Mouse (Mus musculus) E14TG2a.4 (cell line): ENCODE measurements around the gene Myog.

Experiments
- H3K27me3 ChIP-seq: 2 replicates; pipeline ENCODE4 v1.6.1; 2014; ENCODE audit warnings: low read length, control low read depth; ENCODE audit not compliant: insufficient read depth
- H3K36me3 ChIP-seq: 2 replicates; pipeline ENCODE4 v1.6.1; 2014; ENCODE audit warnings: low read length, control low read depth; ENCODE audit not compliant: insufficient read depth
- H3K4me1 ChIP-seq: replicated peaks from 2 replicates; pipeline ENCODE4 v1.6.1; 2014; ENCODE audit warnings: low read depth, low read length, control low read depth
- H3K4me3 ChIP-seq: replicated peaks from 2 replicates; pipeline ENCODE4 v1.5.1; 2014; ENCODE audit warnings: mild to moderate bottlenecking, low read length
- H3K9me3 ChIP-seq: 2 replicates; pipeline ENCODE4 v1.6.1; 2014; ENCODE audit warnings: low read length, control low read depth
- CTCF ChIP-seq: conservative IDR thresholded peaks from 2 replicates; pipeline ENCODE4 v1.5.1; 2014; ENCODE audit warnings: low read length
- NANOG ChIP-seq: IDR thresholded peaks from 2 replicates; pipeline ENCODE4 v1.6.1; 2014; ENCODE audit warnings: borderline replicate concordance, low read length, mixed read lengths
- POU5F1 ChIP-seq: IDR thresholded peaks from 2 replicates; pipeline ENCODE4 v1.6.1; 2014; ENCODE audit warnings: low read length, borderline replicate concordance

The Myog gene

DNA sequence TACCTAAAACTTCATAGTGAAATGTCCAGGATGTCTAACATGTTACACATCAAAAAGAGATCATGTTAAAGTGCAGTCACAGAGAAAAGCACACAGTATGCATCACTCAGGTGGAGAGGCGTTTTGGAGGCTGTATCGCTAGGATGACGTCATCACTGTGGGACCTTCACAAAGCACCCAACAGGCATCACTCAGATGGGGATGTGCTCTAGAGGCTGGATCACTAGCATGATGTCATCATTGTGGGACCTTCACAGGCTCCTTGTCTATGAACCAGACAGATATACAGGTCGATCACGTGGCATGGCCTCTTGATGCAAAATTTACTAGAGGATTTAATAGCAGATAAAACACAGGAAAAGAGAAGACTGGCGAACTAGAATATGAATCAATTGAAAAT lies 25.4 kb upstream of the Myog start:
- Histone ChIP-seq H3K36me3 (no peaks in the 10 kb centered on the region), H3K9me3 (peaks cover 39% of the 10 kb centered on the region), H3K4me3 (no peak overlapping the region), H3K27me3 (no peaks in the 10 kb centered on the region), H3K4me1 (no peaks in the 10 kb centered on the region)
- TF ChIP-seq CTCF (no peak), NANOG (no peak), POU5F1 (no peak)

DNA sequence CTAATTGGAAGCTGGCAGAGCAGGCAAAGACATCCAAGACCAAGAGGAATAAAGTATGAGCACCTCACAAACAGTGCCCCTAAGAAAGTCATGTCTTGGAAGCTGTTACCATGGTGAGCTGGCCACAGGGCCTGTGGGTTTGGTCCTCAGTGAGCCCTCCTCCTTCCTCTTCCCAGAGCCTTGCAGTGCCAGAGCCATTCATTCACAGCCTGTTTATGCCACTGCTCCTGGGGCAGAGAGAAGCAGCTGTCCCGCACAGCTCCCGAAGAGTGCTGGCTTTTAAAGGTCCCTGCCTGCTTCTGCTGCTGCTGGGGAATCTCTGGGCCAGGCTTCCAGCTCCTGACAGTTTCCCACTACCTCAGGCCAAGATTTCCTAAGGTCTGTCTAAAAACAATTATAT lies 24.0 kb upstream of the Myog start:
- Histone ChIP-seq H3K36me3 (no peaks in the 10 kb centered on the region), H3K27me3 (no peaks in the 10 kb centered on the region), H3K4me3 (no peak overlapping the region), H3K4me1 (no peaks in the 10 kb centered on the region), H3K9me3 (peaks cover 39% of the 10 kb centered on the region)
- TF ChIP-seq CTCF (no peak), POU5F1 (no peak), NANOG (no peak)

DNA sequence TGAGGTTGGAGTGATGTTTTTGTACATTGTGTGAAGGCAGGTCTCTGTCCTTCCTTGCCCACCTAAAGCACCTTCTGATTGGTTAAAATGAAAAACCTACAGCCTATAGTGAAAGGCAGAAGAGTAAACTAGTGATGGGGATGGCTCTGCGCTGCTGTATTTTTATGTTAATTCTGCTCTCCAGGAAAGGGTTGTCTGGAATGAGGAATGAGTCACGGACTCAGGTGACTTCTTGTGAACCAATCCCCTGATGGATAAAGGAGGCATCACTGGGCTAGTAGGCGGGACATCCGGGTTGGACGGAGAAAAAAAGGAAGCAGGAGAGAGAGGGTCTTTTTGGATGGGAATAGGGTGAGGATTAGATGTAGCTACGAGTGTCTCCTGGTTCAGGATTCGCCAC lies 19.8 kb upstream of the Myog start:
- TF ChIP-seq POU5F1 (no peak), NANOG (no peak), CTCF (no peak)
- peaks cover 32% of the 10 kb centered on the region for H3K9me3 ChIP-seq
- H3K4me3 ChIP-seq = no peak overlapping the region
- no peaks in the 10 kb centered on the region for H3K4me1 ChIP-seq
- no peaks in the 10 kb centered on the region for H3K36me3 ChIP-seq
- no peaks in the 10 kb centered on the region for H3K27me3 ChIP-seq

DNA sequence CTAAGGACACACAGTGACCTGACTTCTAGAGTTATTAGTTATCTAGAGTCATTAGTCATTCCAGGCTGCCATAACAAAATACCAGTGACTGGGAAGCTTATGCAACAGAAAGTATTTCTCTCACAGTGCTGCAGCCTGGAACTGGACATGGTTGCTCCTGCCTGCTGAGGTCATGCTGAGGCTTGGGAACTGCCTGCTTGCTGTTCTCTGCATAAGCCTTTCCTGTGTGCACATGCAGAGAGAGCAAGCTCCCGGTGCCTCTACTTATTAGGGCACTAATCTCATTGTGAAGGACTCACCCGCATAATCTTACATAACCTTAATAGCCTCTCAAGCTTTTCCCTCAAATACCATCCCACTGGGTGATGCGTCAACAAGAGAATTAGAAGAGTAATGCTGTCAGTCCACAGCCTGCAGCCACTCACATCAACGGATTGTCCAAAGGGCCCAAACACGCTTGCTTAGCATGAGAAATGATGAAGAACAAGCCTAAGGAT lies 17.0 kb upstream of the Myog start:
- Histone ChIP-seq H3K4me3 (no peak overlapping the region), H3K9me3 (peaks cover 32% of the 10 kb centered on the region), H3K4me1 (no peaks in the 10 kb centered on the region), H3K27me3 (peaks cover 9% of the 10 kb centered on the region), H3K36me3 (no peaks in the 10 kb centered on the region)
- TF ChIP-seq NANOG (no peak), CTCF (no peak), POU5F1 (no peak)

DNA sequence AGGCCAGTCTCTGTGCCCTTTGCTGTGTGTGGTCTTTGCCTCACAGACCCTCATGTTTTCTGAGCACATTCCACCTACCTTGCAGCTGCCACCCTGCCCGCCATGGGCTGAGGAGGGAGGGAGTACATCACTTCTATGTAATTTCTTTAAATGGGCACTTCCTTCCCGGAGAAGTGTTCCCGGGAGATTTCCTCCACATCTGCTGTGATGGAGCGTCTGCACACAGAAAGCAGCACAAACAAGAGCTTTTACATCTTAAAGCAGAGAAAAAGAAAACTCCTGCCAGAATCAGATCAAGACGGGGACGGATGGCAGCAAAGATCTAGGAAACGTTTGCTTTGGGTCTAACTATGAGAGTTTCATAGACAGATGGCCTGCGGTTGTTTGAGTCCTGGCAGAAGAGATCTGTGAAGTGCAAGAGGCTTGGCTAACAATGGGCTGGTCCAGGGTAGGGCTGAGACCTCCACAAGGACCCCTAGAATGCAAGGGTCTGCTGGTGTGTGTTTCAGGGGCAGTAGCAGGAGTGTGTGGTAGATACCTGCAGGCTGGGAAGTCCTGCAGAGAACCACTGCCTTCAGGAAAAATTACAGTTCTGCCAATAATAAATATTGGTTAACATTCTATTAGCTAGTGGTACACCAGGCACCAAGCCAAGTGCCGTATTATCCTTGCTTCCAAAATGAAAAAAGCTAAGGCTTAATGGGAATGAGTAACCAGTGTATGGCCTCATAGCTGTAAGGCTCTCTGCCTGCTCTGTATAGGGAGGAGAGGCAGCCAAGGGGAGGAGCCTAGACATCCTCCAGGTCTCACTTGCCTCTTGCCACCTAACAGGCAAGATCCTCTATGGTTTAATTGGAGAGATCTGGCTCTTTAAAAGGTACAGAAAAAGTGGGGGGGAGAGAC lies 16.0 kb upstream of the Myog start:
- H3K9me3 ChIP-seq = peaks cover 29% of the 10 kb centered on the region
- TF ChIP-seq POU5F1 (no peak), CTCF (no peak), NANOG (no peak)
- H3K27me3 ChIP-seq = peaks cover 9% of the 10 kb centered on the region
- H3K4me1 ChIP-seq = no peaks in the 10 kb centered on the region
- no peaks in the 10 kb centered on the region for H3K36me3 ChIP-seq
- no peak overlapping the region for H3K4me3 ChIP-seq

DNA sequence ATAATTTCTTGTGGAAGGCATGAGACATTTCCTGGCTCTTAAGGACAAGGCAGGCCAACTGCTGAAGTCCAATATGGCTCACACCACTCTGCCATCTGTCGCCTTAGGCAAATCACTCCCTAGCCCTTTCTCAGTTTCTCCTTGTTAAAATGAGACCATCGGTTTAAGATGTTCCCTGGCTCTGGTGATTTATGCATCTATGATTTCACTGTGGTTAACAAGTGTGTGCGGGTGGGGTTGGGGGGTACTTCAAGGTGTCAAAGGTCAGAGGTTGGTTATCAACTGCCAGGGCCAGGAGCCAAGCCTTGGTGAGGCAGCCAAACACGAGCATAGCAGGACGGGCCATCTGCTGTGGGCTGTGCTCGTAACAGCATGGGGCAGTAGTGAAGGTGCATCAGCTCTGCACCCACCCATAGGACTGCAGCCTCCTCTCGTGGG lies 15.3 kb upstream of the Myog start:
- Histone ChIP-seq H3K9me3 (peaks cover 22% of the 10 kb centered on the region), H3K27me3 (peaks cover 9% of the 10 kb centered on the region), H3K4me3 (no peak overlapping the region), H3K4me1 (no peaks in the 10 kb centered on the region), H3K36me3 (no peaks in the 10 kb centered on the region)
- TF ChIP-seq CTCF (no peak), POU5F1 (no peak), NANOG (no peak)

DNA sequence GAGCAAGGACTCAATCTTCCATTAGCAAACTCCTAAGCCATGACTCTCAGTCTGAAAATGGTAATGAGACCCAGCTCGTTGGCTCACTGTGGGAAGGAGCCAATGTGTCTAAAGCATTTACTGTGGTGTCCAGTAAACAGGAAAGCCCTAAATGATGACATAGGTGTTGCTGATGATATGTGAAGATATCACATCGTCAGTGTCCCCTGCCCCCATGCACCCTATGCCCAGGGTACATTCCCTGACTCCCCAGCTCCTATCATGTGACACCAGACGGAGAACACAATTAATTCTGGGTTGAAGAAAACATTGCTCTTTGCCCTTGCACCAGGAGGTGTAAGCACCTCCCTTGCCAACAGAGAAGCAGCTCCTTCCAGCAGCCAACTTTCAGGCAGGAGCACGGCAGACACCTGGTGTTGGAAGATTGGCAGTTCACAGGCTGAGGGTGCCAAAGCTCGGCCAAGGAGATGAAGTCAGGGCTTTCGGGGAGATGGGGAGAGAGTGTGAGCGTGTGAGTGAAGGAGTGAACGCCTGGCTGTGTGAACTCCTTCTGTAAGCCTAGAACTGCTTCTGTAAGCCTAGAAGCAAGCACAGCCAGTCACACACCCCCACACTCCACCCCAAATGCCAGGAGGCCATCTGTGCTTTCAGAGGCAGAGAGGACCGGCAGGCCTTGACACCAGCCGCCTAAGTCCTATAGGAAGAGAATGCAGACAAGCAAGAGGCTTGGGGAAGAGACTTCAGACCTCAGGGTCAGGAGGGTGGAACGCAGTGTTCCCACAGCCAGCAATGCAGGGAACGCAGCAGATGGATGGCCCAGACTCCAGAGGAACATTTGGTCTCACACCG lies 13.9 kb upstream of the Myog start:
- H3K9me3 ChIP-seq = peaks cover 8% of the 10 kb centered on the region
- no peaks in the 10 kb centered on the region for H3K4me1 ChIP-seq
- no peak overlapping the region for H3K4me3 ChIP-seq
- TF ChIP-seq NANOG = no peak
- H3K27me3 ChIP-seq = peaks cover 9% of the 10 kb centered on the region
- H3K36me3 ChIP-seq = no peaks in the 10 kb centered on the region

DNA sequence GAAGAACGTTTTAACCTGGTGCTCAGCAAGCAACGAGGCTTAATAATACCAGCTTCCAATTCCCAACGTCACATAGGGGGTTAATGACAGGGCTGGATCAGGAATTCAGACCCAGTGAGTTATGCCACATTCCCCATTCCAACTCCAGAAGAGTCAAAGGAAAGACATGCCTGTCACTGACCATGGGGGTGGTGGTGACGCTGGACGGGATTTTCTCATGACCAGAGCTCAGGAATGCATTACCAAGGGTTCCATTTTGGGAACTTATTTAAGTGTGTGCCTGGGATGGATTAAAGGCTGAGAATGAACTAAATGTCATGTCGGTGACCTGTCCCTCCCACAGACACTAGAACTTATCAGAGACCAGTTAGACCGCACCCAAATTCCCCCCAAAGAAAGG lies 13.0 kb upstream of the Myog start:
- Histone ChIP-seq H3K36me3 (no peaks in the 10 kb centered on the region), H3K9me3 (peaks cover 7% of the 10 kb centered on the region), H3K27me3 (peaks cover 9% of the 10 kb centered on the region), H3K4me1 (no peaks in the 10 kb centered on the region), H3K4me3 (no peak overlapping the region)
- TF ChIP-seq POU5F1 = no peak
- no peak for TF ChIP-seq NANOG
- no peak for TF ChIP-seq CTCF
